Mouse (Mus musculus) limb, embryonic 14.5 days (tissue): ENCODE measurements around the gene Acot1. TPM values are rescaled to one million over a fixed set of nuclear protein-coding genes. Genes with fewer than 3 reads are reported as not detected.
"Not testable (repeated sequence)": the region's sequence is repeated elsewhere in the genome, so short reads cannot be mapped to it uniquely, and the experiment has no call there.

ENCODE experiments used
- ATAC-seq: fragments of 200-750 bp; cut with Nextera tagmentation; 2 replicates; pipeline ENCODE4 v1.8.0; 2017; ENCODE audit warnings: low read depth, moderate number of reproducible peaks, moderate TSS enrichment; ENCODE audit not compliant: low FRiP score
- DNase-seq: peaks from one replicate; pipeline ENCODE4 v3.0.0-alpha.2; 2015; ENCODE audit warnings: low spot score
- H3K27ac ChIP-seq: fragments of 300-500 bp; sonication (generic); replicated peaks from 2 replicates; pipeline ENCODE4 v1.5.1; 2014; ENCODE audit warnings: low read depth, mild to moderate bottlenecking, low read length, moderate library complexity, mixed read lengths
- H3K27me3 ChIP-seq: fragments of 300-500 bp; sonication (generic); 2 replicates; pipeline ENCODE4 v1.6.1; 2014; ENCODE audit warnings: low read length, mixed read lengths; ENCODE audit not compliant: control insufficient read depth, insufficient read depth
- H3K36me3 ChIP-seq: fragments of 300-500 bp; sonication (generic); 2 replicates; pipeline ENCODE4 v1.6.1; 2014; ENCODE audit warnings: mild to moderate bottlenecking, low read length, moderate library complexity, mixed read lengths; ENCODE audit not compliant: control insufficient read depth, insufficient read depth
- H3K4me1 ChIP-seq: fragments of 300-500 bp; sonication (generic); 2 replicates; pipeline ENCODE4 v1.6.1; 2014; ENCODE audit warnings: antibody characterized with exemption, low read length, mixed read lengths; ENCODE audit not compliant: control insufficient read depth, insufficient read depth
- H3K4me2 ChIP-seq: fragments of 300-500 bp; sonication (generic); replicated peaks from 2 replicates; pipeline ENCODE4 v1.6.1; 2014; ENCODE audit warnings: low read depth, mild to moderate bottlenecking, low read length, moderate library complexity; ENCODE audit not compliant: severe bottlenecking
- H3K4me3 ChIP-seq: fragments of 300-500 bp; sonication (generic); replicated peaks from 2 replicates; pipeline ENCODE4 v1.5.1; 2014; ENCODE audit warnings: low read length
- H3K9ac ChIP-seq: fragments of 300-500 bp; sonication (generic); 2 replicates; pipeline ENCODE4 v1.6.1; 2014; ENCODE audit warnings: mild to moderate bottlenecking, low read depth, low read length, moderate library complexity; ENCODE audit not compliant: severe bottlenecking
- H3K9me3 ChIP-seq: fragments of 300-500 bp; sonication (generic); 2 replicates; pipeline ENCODE4 v1.6.1; 2016; ENCODE audit warnings: low read length; ENCODE audit not compliant: control insufficient read depth
- POLR2A ChIP-seq: fragments of 200-500 bp; IDR thresholded peaks from 2 replicates; pipeline ENCODE4 v1.8.0; 2012; ENCODE audit warnings: inconsistent platforms, mild to moderate bottlenecking, moderate library complexity, borderline replicate concordance; ENCODE audit not compliant: insufficient read depth, insufficient read length; ENCODE audit errors: extremely low read depth
- WGBS: fragments of 180-500 bp; shearing (Covaris S2); extraction: QIAGEN DNeasy Blood & Tissue Kit; methylation state at CpG from one replicate; pipeline ENCODE4 v1.1.7; 2014; 5-methylcytosine and 5-hydroxymethylcytosine counted together
- polyA plus RNA-seq, 2 experiments: library from polyadenylated mRNA; depleted of rRNA in 1 of 2; stranded (reverse) in 1 of 2; unstranded in 1 of 2; fragments of >200 nt; fragmentation: Nextera tagmentation in 1 of 2; extraction: Ambion mirVana in 1 of 2; gene quantifications; 2 replicates each; pipeline versions ENCODE4 v1.2.1 to v1.2.3; 2012 to 2014

The Acot1 gene
- polyA plus RNA-seq, 2 experiments: 30.7 to 56.5 TPM

DNA sequence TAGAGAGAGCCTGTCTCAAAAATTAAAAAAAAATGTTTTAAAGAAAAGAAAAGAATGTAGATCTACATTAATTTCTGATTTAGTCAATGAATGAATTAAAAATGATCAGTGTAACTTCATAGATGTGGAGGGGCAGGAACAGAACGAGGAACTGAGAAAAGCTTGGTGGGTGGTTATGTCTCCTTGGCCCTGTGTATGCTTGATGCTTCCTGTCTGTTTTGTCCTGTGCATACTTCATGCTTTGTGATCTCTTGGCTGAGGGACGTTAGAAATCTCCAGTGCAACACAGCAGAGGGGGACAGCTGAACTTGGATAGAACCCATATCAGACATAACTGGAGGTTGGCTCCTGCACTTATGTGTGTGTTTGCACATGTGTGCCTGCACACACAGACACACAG, 12.1 kb upstream of the Acot1 start:
- H3K9ac ChIP-seq: no peak overlapping the region
- WGBS: 69% methylated on average over 2 of the region's 2 CpGs
- no peak for ATAC-seq

DNA sequence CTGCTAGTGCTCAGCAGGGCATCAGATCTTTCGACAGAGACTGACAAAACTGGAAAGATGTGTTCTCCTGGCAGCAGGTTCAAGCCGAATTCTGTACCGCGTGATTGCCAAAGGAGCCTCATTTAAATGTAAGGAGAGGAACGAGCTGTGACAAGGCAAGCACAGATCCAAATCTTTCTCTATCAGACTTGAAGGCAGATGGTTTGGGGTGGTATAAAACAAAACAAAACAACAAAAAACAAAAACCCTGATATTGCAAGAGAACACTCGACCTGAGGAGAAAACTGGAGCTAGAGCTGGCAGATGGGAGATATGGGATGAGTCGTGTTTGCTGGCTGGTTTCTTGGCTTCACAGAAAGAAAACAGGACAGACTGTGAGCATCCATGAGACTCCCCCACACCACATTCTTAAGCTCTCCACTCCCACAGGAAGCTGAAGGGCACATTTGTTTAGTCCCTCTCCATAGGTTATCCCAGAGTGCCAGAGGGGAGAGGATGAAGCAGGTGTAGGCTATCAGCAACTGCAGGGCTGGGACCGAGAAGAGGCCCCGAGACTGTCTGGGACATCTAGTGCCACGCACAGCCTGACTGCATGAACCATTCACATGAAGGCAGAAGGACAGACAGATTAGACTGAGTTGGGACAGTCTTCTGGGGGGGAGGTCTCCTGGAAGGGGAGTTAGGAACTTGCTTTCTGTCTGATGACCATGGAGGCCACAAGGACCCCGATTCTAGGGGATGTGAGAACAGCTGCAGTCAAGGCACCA, 10.8 kb upstream of the Acot1 start:
- WGBS: 61% methylated on average over 11 of the region's 11 CpGs
- no peak overlapping the region for H3K9ac ChIP-seq
- DNase-seq (peak; percentile 44), ATAC-seq (no peak)
- H3K4me2 ChIP-seq: no peak overlapping the region
- H3K9me3 ChIP-seq: peaks cover 9% of the 10 kb centered on the region
- H3K4me3 ChIP-seq: no peak overlapping the region
- peaks cover 2% of the 10 kb centered on the region; the same call in 1 of the 2 replicates for H3K36me3 ChIP-seq
- no peak overlapping the region for H3K27ac ChIP-seq
- H3K27me3 ChIP-seq: no peaks in the 10 kb centered on the region
- H3K4me1 ChIP-seq: no peaks in the 10 kb centered on the region
- TF ChIP-seq POLR2A: no peak

More for the DNA sequence above, 12.1 kb upstream of the Acot1 start:
- no peak overlapping the region for H3K4me3 ChIP-seq
- H3K36me3 ChIP-seq: peaks cover 2% of the 10 kb centered on the region; the same call in 1 of the 2 replicates
- H3K4me1 ChIP-seq: no peaks in the 10 kb centered on the region
- TF ChIP-seq POLR2A: no peak
- no peak for DNase-seq
- H3K27me3 ChIP-seq: no peaks in the 10 kb centered on the region
- H3K27ac ChIP-seq: no peak overlapping the region
- H3K9me3 ChIP-seq: peaks cover 7% of the 10 kb centered on the region
- H3K4me2 ChIP-seq: no peak overlapping the region

DNA sequence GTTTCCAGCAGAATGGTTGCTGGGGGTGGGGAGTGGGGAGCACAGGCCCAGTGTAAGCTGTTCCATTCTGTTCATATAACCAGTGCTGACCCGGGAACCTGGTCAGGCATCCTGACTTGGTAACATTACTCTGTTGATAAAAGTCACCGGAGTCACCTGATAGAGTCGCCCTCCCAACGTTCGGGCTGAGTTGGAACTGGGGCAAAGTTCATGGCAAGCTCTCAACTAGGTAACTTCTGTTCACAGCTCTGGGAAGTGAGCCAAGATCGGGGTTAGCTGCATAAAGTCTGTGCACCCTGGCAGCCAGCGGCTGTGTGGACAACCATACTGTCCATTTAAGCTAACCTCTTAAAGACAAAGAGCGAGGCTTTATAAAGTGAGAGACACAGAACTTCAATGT, 10.1 kb upstream of the Acot1 start:
- H3K9ac ChIP-seq, H3K4me3 ChIP-seq: not testable (repeated sequence)
- 58% methylated on average over 8 of the region's 8 CpGs for WGBS

DNA sequence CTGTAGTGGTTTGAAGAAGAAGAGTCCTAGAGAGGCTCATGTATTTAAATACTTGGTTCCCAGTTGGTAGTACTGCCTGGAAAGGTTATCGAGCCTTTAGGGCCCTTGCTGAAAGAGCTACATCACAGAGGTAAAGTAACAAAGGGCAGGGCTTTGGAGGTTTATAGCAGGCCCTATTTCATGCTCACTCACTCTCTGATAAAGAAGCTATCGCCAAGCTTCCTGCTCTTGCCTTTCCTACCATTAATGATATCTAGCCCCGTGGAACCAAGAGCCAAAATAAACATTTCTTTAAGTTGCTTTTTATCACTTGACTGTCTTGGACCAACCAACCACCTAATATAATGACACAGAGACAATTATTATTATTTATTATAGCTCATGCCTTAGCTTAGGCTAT, 8.9 kb upstream of the Acot1 start:
- no peaks in the 10 kb centered on the region for H3K4me1 ChIP-seq
- H3K4me3 ChIP-seq: no peak overlapping the region
- H3K27me3 ChIP-seq: no peaks in the 10 kb centered on the region
- no peak for ATAC-seq
- DNase-seq: no peak
- H3K9me3 ChIP-seq: peaks cover 9% of the 10 kb centered on the region
- no peak overlapping the region for H3K9ac ChIP-seq
- H3K27ac ChIP-seq: no peak overlapping the region
- H3K36me3 ChIP-seq: no peaks in the 10 kb centered on the region
- no peak overlapping the region for H3K4me2 ChIP-seq
- WGBS: 79% methylated on average over 3 of the region's 3 CpGs
- TF ChIP-seq POLR2A: no peak

More for the DNA sequence above, 10.1 kb upstream of the Acot1 start:
- H3K4me2 ChIP-seq, H3K36me3 ChIP-seq, DNase-seq, H3K9me3 ChIP-seq, H3K4me1 ChIP-seq, H3K27ac ChIP-seq, ATAC-seq, H3K27me3 ChIP-seq: not testable (repeated sequence)

DNA sequence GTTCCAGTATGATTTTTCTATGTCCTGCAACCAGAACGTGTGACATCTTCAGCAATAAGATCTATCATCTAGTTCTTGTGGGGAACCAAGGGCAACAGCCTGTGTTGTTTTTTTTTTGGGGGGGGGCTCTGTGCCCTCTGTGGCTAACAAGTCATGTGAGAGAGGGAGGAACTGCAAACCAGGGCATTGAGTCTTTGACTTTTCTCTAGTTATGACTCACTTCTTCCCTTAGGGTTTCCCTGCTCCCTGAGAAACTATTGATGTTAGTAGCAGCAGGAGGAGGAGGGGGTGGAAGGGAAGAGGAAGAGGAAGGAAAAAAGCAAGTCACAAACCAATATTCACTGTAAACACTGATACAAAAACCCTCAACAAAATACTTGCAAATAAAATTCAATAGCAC, 5.4 kb upstream of the Acot1 start:
- DNase-seq (no peak), ATAC-seq (no peak)
- Histone ChIP-seq H3K9ac (no peak overlapping the region), H3K4me2 (no peak overlapping the region), H3K27me3 (no peaks in the 10 kb centered on the region), H3K9me3 (peaks cover 9% of the 10 kb centered on the region), H3K27ac (no peak overlapping the region), H3K4me1 (0 out of 2 replicates have a peak, but pooled peaks cover 4% of the 10 kb centered on the region), H3K36me3 (no peaks in the 10 kb centered on the region), H3K4me3 (no peak overlapping the region)
- whole genome bisulfite sequencing: 89% methylated on average over 1 of the region's 1 CpGs
- no peak for TF ChIP-seq POLR2A
